Mouse (Mus musculus) liver (tissue): ENCODE results near the gene Ccdc144b.

Source experiments
- DNase-seq: peaks from one replicate; pipeline ENCODE4 v3.0.0-alpha.2; 2020; ENCODE audit warnings: mixed read lengths

Ccdc144b gene

DNA sequence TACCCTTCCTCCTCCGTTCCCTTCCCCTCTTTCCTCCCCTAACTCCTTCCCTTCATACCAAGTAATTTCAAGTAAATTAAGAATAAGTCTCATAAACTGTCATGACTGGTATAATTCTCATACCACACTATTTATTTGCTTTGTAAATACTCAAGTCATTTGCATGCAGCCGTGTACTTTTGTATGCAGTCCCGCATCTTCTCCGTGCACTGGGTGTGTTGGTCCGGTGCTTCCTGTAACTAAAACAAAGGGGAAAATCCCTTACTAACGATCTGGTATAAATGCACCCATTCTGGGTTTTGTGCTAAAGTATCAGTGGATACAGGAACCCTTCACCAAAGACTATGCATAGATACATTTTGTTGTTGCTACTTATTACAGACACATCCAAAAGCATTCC, 27.6 kb downstream of the Ccdc144b start:
- no peak for DNase-seq

DNA sequence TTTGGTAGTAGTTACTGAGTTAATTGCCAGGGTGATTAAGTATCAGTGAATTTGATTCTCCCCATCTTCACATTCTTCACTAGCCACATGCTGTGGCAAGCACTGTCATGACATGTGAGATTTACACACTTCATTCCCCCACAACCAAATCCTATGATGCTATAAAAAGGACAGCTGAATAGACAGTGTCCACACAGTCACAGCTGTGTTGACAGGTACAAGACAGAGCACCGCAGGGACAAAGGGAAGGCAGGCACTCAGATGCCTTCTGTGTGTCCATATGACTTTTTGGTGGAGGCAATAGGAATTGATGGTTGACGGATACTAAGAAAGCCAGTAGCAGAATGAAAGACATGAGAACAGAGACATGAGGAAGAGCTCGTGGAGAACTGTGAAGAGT, 42.1 kb downstream of the Ccdc144b start:
- no peak for DNase-seq

DNA sequence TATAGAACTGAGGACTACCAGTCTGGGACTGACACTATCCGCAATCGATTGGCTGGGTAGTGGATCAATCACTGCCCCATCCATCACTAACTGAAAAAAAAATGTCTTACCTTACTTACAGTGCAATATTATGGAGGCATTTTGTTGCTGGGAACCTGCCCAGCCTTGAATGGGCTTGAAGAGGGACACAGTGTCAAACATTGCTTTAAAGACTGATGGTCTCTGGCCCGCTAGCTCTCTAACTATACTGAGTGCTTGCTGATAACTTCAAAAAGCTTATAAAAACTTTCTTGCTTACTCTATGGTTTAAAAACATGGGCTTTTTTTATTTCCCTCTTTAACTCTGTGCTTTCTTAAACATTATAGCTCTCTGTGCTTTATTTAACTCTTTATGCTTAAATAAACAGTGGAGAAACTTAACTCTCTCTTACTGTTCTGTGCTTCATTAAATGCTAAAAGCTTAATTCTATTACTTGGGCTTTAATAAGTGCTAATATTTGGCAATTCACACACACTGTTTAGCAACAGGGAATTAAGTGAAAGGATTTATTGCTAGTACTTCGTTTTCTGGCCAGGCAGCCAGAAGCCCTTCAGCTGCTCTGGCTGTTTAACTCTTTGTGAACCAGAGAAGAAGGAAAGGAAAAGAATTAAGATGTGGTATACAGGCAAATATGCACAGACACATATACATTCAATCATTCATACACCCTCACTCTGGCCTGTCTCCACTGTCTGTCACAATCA, 44.8 kb downstream of the Ccdc144b start:
- DNase-seq, result no peak

- DNase-seq, result no peak
These were observed 49.1 kb downstream of the Ccdc144b start for GRCm38 (mm10) chr3:36004028-36004895.

- peak; percentile 91 for DNase-seq
These were observed 52.8 kb downstream of the Ccdc144b start, which contains the start of gene Mccc1 for GRCm38 (mm10) chr3:36000275-36001239. Mccc1 (minus strand) TSS chr3:36000678.

GRCm38 (mm10) chr3:35994552-35995531, 58.5 kb downstream of the Ccdc144b start:
- DNase-seq, result no peak

DNA sequence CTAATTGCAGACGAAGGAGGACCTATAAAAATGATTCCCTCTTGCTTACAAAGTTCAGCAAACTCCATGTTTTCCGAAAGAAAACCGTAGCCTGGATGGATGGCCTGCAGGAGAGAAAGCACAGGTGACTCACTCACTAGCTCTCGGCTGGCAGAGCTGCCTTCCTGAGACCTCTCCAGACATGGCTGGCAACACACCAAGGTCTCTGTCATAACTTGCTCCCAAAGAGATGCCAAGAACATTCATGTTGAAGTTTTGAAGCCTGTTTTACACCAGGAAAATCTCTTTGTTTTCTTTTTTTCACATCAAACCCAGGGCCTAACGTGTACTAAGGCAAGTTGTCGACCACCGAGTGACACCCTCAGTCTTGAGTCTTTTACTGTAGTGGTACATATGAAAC, 62.6 kb downstream of the Ccdc144b start:
- DNase-seq, result no peak

GRCm38 (mm10) chr3:35988031-35988430, 65.3 kb downstream of the Ccdc144b start:
- no peak for DNase-seq

DNA sequence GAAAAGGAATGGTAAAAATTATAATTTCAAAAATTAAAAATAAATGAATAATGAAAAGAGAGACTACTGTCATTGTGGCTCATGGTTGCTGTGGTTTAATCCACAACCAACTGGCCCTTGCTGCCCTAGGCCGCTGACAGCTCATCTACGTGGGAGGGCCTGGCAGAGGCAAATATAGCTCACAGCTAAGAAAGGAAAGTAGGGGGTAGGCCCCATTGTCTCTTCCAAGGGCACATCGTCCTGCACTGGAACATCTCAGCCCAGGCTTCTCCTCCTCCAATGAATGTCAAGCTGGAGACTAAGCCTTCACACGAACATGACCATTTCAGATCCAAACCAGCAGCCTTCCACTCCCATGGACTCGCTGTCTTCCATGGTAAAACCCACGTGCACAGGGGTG, 67.1 kb downstream of the Ccdc144b start:
- no peak for DNase-seq

DNA sequence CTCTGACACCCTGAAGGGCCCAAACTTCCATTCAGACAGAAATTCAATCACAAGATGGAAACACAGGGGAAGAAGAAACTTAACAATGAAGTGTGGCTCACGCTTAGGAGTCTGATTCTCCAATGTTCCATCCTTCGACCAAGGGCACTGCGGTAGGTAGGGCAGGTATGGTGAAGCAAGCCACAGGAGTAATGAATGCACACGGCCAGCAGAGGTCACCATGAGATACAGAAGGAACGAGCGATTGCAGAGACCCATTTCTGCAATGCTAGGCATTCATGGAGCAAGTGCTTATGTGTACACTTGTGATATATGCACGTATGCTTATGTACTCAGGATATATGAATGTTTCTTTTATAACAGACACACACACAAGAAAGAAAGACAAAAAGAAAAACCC, 79.8 kb downstream of the Ccdc144b start:
- peak; percentile 29 for DNase-seq

DNA sequence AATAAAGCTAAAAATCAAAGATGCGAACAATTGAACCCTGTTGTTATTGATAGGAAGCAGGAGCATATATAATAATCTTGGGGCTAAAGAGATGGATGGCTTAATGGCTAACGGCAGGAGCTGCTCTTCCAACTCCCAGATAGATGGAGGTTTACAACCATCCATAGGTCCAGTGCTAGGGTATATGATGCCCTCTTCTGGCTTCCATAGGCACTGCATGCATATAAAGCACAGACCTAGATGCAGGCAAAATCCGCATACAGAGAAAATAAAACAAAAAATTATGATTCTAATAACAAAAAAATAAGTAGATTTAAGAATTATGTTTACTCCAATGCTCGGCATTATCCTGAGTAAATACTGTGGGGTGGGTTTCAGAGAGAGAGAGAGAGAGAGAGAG, 80.4 kb downstream of the Ccdc144b start:
- DNase-seq, result peak; percentile 24

DNA sequence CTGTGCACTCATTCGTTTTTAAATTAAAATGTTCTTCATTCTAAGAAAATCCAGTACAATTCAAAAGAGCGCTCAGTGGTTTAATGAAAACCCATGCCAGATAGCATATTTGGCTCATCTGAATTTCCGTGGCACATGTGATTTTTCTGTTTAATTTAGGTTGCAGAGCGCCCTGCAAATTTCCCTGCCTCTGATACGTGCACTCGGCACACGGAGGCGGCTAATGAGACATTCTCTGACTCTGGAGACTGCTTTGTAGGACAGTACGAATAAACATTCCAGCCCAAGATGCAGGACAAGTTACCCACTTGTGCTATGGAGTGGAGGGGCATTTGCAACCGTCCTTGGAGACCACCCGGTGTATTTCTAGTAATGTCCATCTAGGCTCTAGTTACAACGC, 82.2 kb downstream of the Ccdc144b start:
- no peak for DNase-seq

GRCm38 (mm10) chr3:35970441-35970840, 82.9 kb downstream of the Ccdc144b start:
- DNase-seq, result no peak

GRCm38 (mm10) chr3:35967366-35967921, 85.9 kb downstream of the Ccdc144b start:
- no peak for DNase-seq

DNA sequence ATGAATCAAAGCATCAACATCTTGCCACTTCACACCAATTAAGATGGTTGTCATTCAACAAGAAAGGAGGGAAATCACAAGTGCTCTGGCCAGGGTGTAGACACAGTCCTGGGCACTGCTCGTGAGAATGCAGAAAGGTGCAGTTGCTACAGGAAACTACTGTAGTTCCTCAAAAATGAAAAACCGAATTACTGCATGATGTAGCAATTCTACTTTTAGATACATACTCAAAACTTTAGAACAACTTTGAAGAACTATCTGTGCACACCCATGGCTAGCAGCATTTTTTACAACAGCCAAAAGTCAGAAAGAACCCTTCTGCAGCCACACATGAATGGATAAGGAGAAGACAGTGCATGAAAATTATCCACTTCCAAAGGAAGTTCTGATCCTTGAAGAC, 86.9 kb downstream of the Ccdc144b start:
- DNase-seq, result no peak

- peak; percentile 11 for DNase-seq
These were observed 88.4 kb downstream of the Ccdc144b start for GRCm38 (mm10) chr3:35964928-35965327.

GRCm38 (mm10) chr3:35963921-35964320, 89.4 kb downstream of the Ccdc144b start:
- DNase-seq, result no peak

- DNase-seq, result no peak
These were observed 89.9 kb downstream of the Ccdc144b start for GRCm38 (mm10) chr3:35963401-35963800.

DNA sequence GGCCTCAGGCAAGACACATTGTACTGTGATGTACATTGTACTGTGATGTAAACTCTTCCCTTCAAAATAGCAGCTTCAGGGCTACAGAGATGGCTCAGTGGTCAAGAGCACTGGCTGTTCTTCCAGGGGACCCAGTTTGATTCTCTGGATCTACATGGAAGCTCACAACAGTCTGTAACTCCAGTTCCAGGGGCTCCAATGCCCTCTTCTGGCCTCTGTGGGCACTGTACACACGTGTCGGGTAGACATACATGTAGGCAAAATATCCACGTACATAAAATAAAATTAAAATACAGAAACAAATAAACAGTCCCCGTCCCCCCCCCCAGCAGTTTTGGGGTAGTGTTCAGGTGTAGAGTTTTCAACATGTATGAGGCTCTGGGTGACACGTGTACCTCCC, 90.4 kb downstream of the Ccdc144b start:
- DNase-seq, result peak; percentile 13
